Mouse (Mus musculus) myocyte (in vitro differentiated cells): ENCODE data around the gene Pkn1.
A peak's percentile ranks its signal among the peaks of the same experiment; 100 is the strongest.

ENCODE experiments used
- CEBPB ChIP-seq: IDR thresholded peaks from 2 replicates; pipeline ENCODE4 v1.6.1; 2011; ENCODE audit warnings: mild to moderate bottlenecking, moderate library complexity; ENCODE audit not compliant: poor library complexity, insufficient read depth, severe bottlenecking
- E2F4 ChIP-seq: IDR thresholded peaks from one replicate; pipeline ENCODE4 v1.6.1; 2011; ENCODE audit warnings: mild to moderate bottlenecking, control low read depth, moderate library complexity; ENCODE audit not compliant: insufficient read depth
- MAX ChIP-seq: IDR thresholded peaks from one replicate; pipeline ENCODE4 v1.6.1; 2011; ENCODE audit warnings: low read depth, mild to moderate bottlenecking, control low read depth
- POLR2A ChIP-seq: IDR thresholded peaks from one replicate; pipeline ENCODE4 v1.6.1; 2011; ENCODE audit warnings: low read depth, mild to moderate bottlenecking, control low read depth, moderate library complexity; ENCODE audit not compliant: insufficient read length
- REST ChIP-seq: IDR thresholded peaks from one replicate; pipeline ENCODE4 v1.6.1; 2011; ENCODE audit warnings: mild to moderate bottlenecking, control low read depth, moderate library complexity; ENCODE audit not compliant: insufficient read depth, insufficient read length
- TCF12 ChIP-seq: IDR thresholded peaks from one replicate; pipeline ENCODE4 v1.6.1; 2011; ENCODE audit warnings: mild to moderate bottlenecking, control low read depth; ENCODE audit not compliant: poor library complexity, insufficient read depth, severe bottlenecking
- TCF3 ChIP-seq: IDR thresholded peaks from one replicate; pipeline ENCODE4 v1.6.1; 2011; ENCODE audit warnings: low read depth, control low read depth; ENCODE audit not compliant: insufficient read length
- USF1 ChIP-seq: IDR thresholded peaks from one replicate; pipeline ENCODE4 v1.6.1; 2011; ENCODE audit warnings: low read depth, mild to moderate bottlenecking, control low read depth, moderate library complexity

DNA sequence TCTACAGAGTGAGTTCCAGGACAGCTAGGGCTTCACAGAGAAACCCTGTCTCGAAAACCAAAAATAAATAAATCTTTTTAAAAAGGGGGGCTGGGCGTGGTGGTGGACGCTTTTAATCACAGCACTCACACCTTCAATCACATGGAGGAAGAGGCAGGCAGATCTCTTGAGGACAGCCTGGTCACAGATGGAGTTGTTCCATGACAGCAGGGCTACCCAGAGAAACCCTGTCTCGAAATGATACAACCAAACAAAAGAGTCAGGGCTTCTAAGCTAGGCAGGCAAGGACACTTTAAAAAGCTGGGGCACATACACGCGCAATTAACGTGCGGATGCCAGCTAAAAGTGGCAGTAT, 15.7 kb upstream of the Pkn1 start:
- TF ChIP-seq TCF12 (no peak), TCF3 (no peak), POLR2A (peak; percentile 45), MAX (no peak), E2F4 (no peak), USF1 (no peak), REST (no peak), CEBPB (no peak)
